7 mouse cellular contexts compared by ENCODE assay signal in genomic region chr4:117830124-117830551, GRCm38 (mm10). TPM values are rescaled to one million over a fixed set of nuclear protein-coding genes. Genes with fewer than 3 reads are reported as not detected.
DNase-seq lines count a peak whose midpoint lies in the region; ATAC-seq and TF ChIP-seq lines count a peak whose summit lies in the region.

No protein-coding gene starts in this region.

- H3K4me3 ChIP-seq in megakaryocyte, embryonic 14.5 days (replicated peaks) = peak overlapping the region; percentile 64
- no peak overlapping the region for H3K4me3 ChIP-seq in stomach, postnatal 0 days (ENCODE audit: low read depth, low read length)

- H3K36me3 ChIP-seq in megakaryocyte, embryonic 14.5 days (replicated peaks; ENCODE audit: low read length) = no peaks in the 10 kb centered on the region
- H3K36me3 ChIP-seq in stomach, postnatal 0 days (ENCODE audit: control insufficient read depth, insufficient read depth, low read length) = no peaks in the 10 kb centered on the region

- peak; percentile 67 for ATAC-seq in erythroblast, adult 5-6 weeks (replicated peaks; ENCODE audit: low FRiP score, poor library complexity, severe bottlenecking)
- peak; percentile 83 for ATAC-seq in stomach, postnatal 0 days (ENCODE audit: low FRiP score, low TSS enrichment)

- peaks cover 49% of the 10 kb centered on the region for H3K27me3 ChIP-seq in megakaryocyte, embryonic 14.5 days (replicated peaks)
- H3K27me3 ChIP-seq in stomach, postnatal 0 days (ENCODE audit: control insufficient read depth, insufficient read depth, low read length) = no peaks in the 10 kb centered on the region

- peak overlapping the region; percentile 35 for H3K4me2 ChIP-seq in stomach, postnatal 0 days (replicated peaks; ENCODE audit: low read depth)

- H3K27ac ChIP-seq in stomach, postnatal 0 days (replicated peaks) = no peak overlapping the region; the same call in 1 of the 2 replicates

- peaks cover 8% of the 10 kb centered on the region for H3K9me3 ChIP-seq in megakaryocyte, embryonic 14.5 days
- no peaks in the 10 kb centered on the region for H3K9me3 ChIP-seq in stomach, postnatal 0 days (ENCODE audit: control insufficient read depth, low read length)

- no peak for TF ChIP-seq EP300 in stomach, postnatal 0 days (optimal IDR thresholded peaks at IDR 0.05)

- no peak for TF ChIP-seq CTCF in stomach, postnatal 0 days (IDR thresholded peaks at IDR 0.05; ENCODE audit: low read depth)

- H3K4me1 ChIP-seq in megakaryocyte, embryonic 14.5 days = peaks cover 51% of the 10 kb centered on the region
- H3K4me1 ChIP-seq in stomach, postnatal 0 days (replicated peaks; ENCODE audit: control insufficient read depth, insufficient read depth) = peaks cover 11% of the 10 kb centered on the region; the same call in 1 of the 2 replicates

- no peak overlapping the region for H3K9ac ChIP-seq in stomach, postnatal 0 days (ENCODE audit: low read length)

- intact Hi-C loops in heart, postnatal 10 days (cut with DNase I) = loop anchor here (2.0 kb wide), 1 partner anchor 253 kb away; no protein-coding TSS in a partner anchor

- DNase-seq in adrenal gland, postnatal 36 days = peak; percentile 23 to 64
- DNase-seq in heart, postnatal 10 days = peak; percentile 80 to 82
- peak; percentile 51 to 76 for DNase-seq in kidney, postnatal 36 days
- peak; percentile 87 for DNase-seq in stomach, postnatal 0 days (ENCODE audit: low spot score)
- no peak for DNase-seq in right cerebral cortex, adult 2 months (ENCODE audit: low spot score in 2 of 2)

- WGBS in stomach, postnatal 0 days = 9% methylated on average over 5 of the region's 5 CpGs

RNA-seq across cellular contexts. Expression of gene Slc6a9, which starts 4.2 kb away (rescaled TPM):
- total RNA-seq in adrenal gland, postnatal 36 days (2021) = 10 to 100 TPM in 1 of 2 experiments, 1 to 10 TPM in 1; 6.5 to 16.9 TPM
- total RNA-seq in erythroblast, adult 5-6 weeks (2015; ENCODE audit: low replicate concordance) = 161 and 176 TPM in 2 replicates
- total RNA-seq in erythroblast, adult 5-6 weeks (2017; ENCODE audit: low replicate concordance) = 245 and 274 TPM in 2 replicates
- 1 to 10 TPM; 5.0 to 5.5 TPM for total RNA-seq in heart, postnatal 10 days (2021)
- 8.5 and 9.7 TPM in 2 replicates for polyA plus RNA-seq in megakaryocyte, embryonic 14.5 days (2012; ENCODE audit: insufficient read depth, low replicate concordance)
- 20.6 and 25.2 TPM in 2 replicates for polyA plus RNA-seq in stomach, postnatal 0 days (2015; fragmentation: Nextera tagmentation; extraction: Ambion mirVana)

RNA-seq across cellular contexts. Expression of gene Ccdc24, which starts 42.2 kb away (rescaled TPM):
- total RNA-seq in adrenal gland, postnatal 36 days (2021) = under 1 TPM; 0.49 to 0.76 TPM
- total RNA-seq in erythroblast, adult 5-6 weeks (2015; ENCODE audit: low replicate concordance) = not detected in 2 replicates
- 0.43 and 5.3 TPM in 2 replicates for total RNA-seq in erythroblast, adult 5-6 weeks (2017; ENCODE audit: low replicate concordance)
- under 1 TPM; 0.36 to 0.55 TPM for total RNA-seq in heart, postnatal 10 days (2021)
- not detected in 2 replicates for polyA plus RNA-seq in megakaryocyte, embryonic 14.5 days (2012; ENCODE audit: insufficient read depth, low replicate concordance)
- 0.33 and 0.41 TPM in 2 replicates for polyA plus RNA-seq in stomach, postnatal 0 days (2015; fragmentation: Nextera tagmentation; extraction: Ambion mirVana)

RNA-seq across cellular contexts. Expression of gene B4galt2, which starts 53.1 kb away (rescaled TPM):
- 10 to 100 TPM in 1 of 2 experiments, 1 to 10 TPM in 1; 10.0 to 14.3 TPM for total RNA-seq in adrenal gland, postnatal 36 days (2021)
- total RNA-seq in erythroblast, adult 5-6 weeks (2015; ENCODE audit: low replicate concordance) = 0.19 TPM in 1 of 2 replicates, not detected in the other
- total RNA-seq in erythroblast, adult 5-6 weeks (2017; ENCODE audit: low replicate concordance) = 0.14 TPM in 1 of 2 replicates, not detected in the other
- 10 to 100 TPM; 13.7 to 15.6 TPM for total RNA-seq in heart, postnatal 10 days (2021)
- 1.5 TPM in 1 of 2 replicates, not detected in the other for polyA plus RNA-seq in megakaryocyte, embryonic 14.5 days (2012; ENCODE audit: insufficient read depth, low replicate concordance)
- 11.9 and 12.1 TPM in 2 replicates for polyA plus RNA-seq in stomach, postnatal 0 days (2015; fragmentation: Nextera tagmentation; extraction: Ambion mirVana)

RNA-seq across cellular contexts. Expression of gene Atp6v0b, which starts 57.0 kb away (rescaled TPM):
- 100 to 1,000 TPM; 215 to 216 TPM for total RNA-seq in adrenal gland, postnatal 36 days (2021)
- total RNA-seq in erythroblast, adult 5-6 weeks (2015; ENCODE audit: low replicate concordance) = 214 and 246 TPM in 2 replicates
- total RNA-seq in erythroblast, adult 5-6 weeks (2017; ENCODE audit: low replicate concordance) = 60.4 and 72.2 TPM in 2 replicates
- total RNA-seq in heart, postnatal 10 days (2021) = 100 to 1,000 TPM; 133 to 134 TPM
- polyA plus RNA-seq in megakaryocyte, embryonic 14.5 days (2012; ENCODE audit: insufficient read depth, low replicate concordance) = 395 and 493 TPM in 2 replicates
- 242 and 249 TPM in 2 replicates for polyA plus RNA-seq in stomach, postnatal 0 days (2015; fragmentation: Nextera tagmentation; extraction: Ambion mirVana)

Comparison
In these comparisons a context has a peak if more than half of its experiments do, and no peak if none do; other contexts are left out.
1. DNase-seq: peak in adrenal gland, postnatal 36 days (2 of 2), heart, postnatal 10 days (2 of 2), kidney, postnatal 36 days (2 of 2) and stomach, postnatal 0 days (single experiment); none in right cerebral cortex, adult 2 months (0 of 2).
2. RNA of gene Slc6a9, which starts 4.2 kb away (total RNA-seq): 161 to 274 TPM in erythroblast, adult 5-6 weeks; 6.5 to 16.9 TPM in adrenal gland, postnatal 36 days and 5.0 to 5.5 TPM in heart, postnatal 10 days; every median in the first group is over 4 times any median in the second.
3. RNA of gene B4galt2, which starts 53.1 kb away (total RNA-seq): 13.7 to 15.6 TPM in heart, postnatal 10 days and 10.0 to 14.3 TPM in adrenal gland, postnatal 36 days; 0.14 to 0.19 TPM in erythroblast, adult 5-6 weeks; every median in the first group is over 4 times any median in the second.